Comparison of ENCODE assay signal across 13 mouse cellular contexts in genomic region chr5:148953098-148953497, GRCm38 (mm10). TPM values are rescaled to one million over a fixed set of nuclear protein-coding genes. Genes with fewer than 3 reads are reported as not detected.
DNase-seq lines count a peak whose midpoint lies in the region; ATAC-seq lines count a peak whose summit lies in the region.
"Had no signal": no experiment of that assay in that cellular context is flagged by ENCODE, and none has a peak within 500 bp of the region (broad histone marks: within the 10 kb centered on the region; RNA-seq: fewer than 3 reads in every experiment).

No protein-coding gene starts in this region.

- no peak for ATAC-seq in kidney, embryonic 15.5 days (replicated peaks; ENCODE audit: low FRiP score)

- H3K4me1 ChIP-seq in kidney, embryonic 15.5 days: peaks cover 32% of the 10 kb centered on the region

- no peak overlapping the region for H3K4me3 ChIP-seq in kidney, embryonic 15.5 days (replicated peaks)
- H3K4me3 ChIP-seq: embryonic facial prominence, embryonic 15.5 days had no signal

- WGBS in kidney, embryonic 15.5 days: 69% methylated on average over 5 of the region's 5 CpGs

- no peak overlapping the region for H3K4me2 ChIP-seq in kidney, embryonic 15.5 days
- H3K4me2 ChIP-seq: embryonic facial prominence, embryonic 15.5 days had no signal

- H3K9ac ChIP-seq in kidney, embryonic 15.5 days: no peak overlapping the region
- H3K9ac ChIP-seq: embryonic facial prominence, embryonic 15.5 days had no signal

- H3K27me3 ChIP-seq in kidney, embryonic 15.5 days: no peaks in the 10 kb centered on the region
- H3K27me3 ChIP-seq: embryonic facial prominence, embryonic 15.5 days had no signal

- no peak overlapping the region for H3K27ac ChIP-seq in kidney, embryonic 15.5 days
- H3K27ac ChIP-seq: embryonic facial prominence, embryonic 15.5 days; kidney, postnatal 0 days had no signal

- DNase-seq in kidney, adult 18-20 months: peak; percentile 68
- peak; percentile 81 for DNase-seq in adrenal gland, postnatal 14 days
- DNase-seq in gastrocnemius, postnatal 36 days: peak; percentile 51 to 62
- DNase-seq in kidney, postnatal 36 days: peak; percentile 84 to 85
- no peak for DNase-seq in neural tube, embryonic 10.5 days (ENCODE audit: extremely low spot score, low spot score)
- DNase-seq in right cerebral cortex, postnatal 10 days (ENCODE audit: low spot score in 2 of 2): no peak
- DNase-seq in Muller cell, postnatal 12 days (ENCODE audit: inconsistent ontology term): no peak

- H3K9me3 ChIP-seq in kidney, embryonic 15.5 days (replicated peaks): no peaks in the 10 kb centered on the region
- H3K9me3 ChIP-seq: embryonic facial prominence, embryonic 15.5 days had no signal

- intact Hi-C loops in gastrocnemius, postnatal 36 days (cut with DNase I): no loop called here

- no peaks in the 10 kb centered on the region for H3K36me3 ChIP-seq in kidney, embryonic 15.5 days
- H3K36me3 ChIP-seq: embryonic facial prominence, embryonic 15.5 days had no signal

RNA-seq across cellular contexts. Expression of gene Katnal1, which starts 24.0 kb away (rescaled TPM):
- 10.1 and 13.7 TPM in 2 replicates for polyA plus RNA-seq in kidney, embryonic 15.5 days (2015; fragmentation: Nextera tagmentation; extraction: Ambion mirVana)
- total RNA-seq in adrenal gland, postnatal 14 days (2021): 7.2 and 7.6 TPM in 2 replicates
- 1 to 10 TPM; 4.3 to 5.0 TPM for total RNA-seq in gastrocnemius, postnatal 36 days (2021)

RNA-seq across cellular contexts. Expression of gene Gm42791, which starts 41.8 kb away (rescaled TPM):
- 3.2 TPM in 1 of 2 replicates, not detected in the other for polyA plus RNA-seq in kidney, embryonic 15.5 days (2015; fragmentation: Nextera tagmentation; extraction: Ambion mirVana)
- total RNA-seq in adrenal gland, postnatal 14 days (2021): 5.6 and 6.2 TPM in 2 replicates
- 1 to 10 TPM; 1.4 to 2.5 TPM for total RNA-seq in gastrocnemius, postnatal 36 days (2021)
- polyA plus RNA-seq: gonadal fat pad, adult 2 months; kidney, postnatal 0 days; neural tube, embryonic 14.5 days; thymus, adult 2 months had no signal

Comparison
In these comparisons a context has a peak if more than half of its experiments do, and no peak if none do; other contexts are left out.
1. DNase-seq: peak in kidney, adult 18-20 months (single experiment), adrenal gland, postnatal 14 days (single experiment), gastrocnemius, postnatal 36 days (2 of 2) and kidney, postnatal 36 days (2 of 2); none in neural tube, embryonic 10.5 days (single experiment), right cerebral cortex, postnatal 10 days (0 of 2) and Muller cell, postnatal 12 days (single experiment).